Mouse (Mus musculus): ENCODE measurements around the gene Itgb5.

Gene Itgb5

DNA sequence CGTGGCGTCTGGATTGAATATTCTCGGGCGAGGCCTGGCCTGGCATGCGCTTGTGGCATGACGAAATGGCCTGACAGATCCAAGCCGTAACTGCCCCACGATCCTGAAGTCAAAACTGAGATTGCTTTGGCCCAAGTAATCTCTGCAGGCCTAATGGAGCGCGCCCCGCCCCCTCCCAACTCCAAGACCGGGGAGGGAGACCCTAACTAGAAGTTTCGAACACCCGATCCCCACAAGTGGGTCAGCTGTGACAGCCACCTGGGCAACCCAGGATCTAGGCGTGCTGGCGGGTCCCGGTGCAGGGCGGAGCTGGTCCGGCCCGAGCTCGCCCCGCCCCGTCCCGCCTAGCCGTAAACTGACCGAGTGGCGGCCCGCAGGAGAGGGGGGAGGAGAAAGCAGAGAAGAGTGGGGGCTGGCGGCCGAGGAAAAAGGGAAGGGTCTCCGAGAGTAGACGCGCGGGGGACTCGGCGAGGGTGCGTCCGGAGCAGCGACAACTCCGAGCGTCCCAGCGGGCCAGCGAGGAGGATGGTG, at the start of gene Itgb5:
Gene Itgb5 (plus strand): TSS at position 365 of the 531 bp plus-strand sequence.
- no peak for DNase-seq (ENCODE audit: extremely low read depth, low read depth)

DNA sequence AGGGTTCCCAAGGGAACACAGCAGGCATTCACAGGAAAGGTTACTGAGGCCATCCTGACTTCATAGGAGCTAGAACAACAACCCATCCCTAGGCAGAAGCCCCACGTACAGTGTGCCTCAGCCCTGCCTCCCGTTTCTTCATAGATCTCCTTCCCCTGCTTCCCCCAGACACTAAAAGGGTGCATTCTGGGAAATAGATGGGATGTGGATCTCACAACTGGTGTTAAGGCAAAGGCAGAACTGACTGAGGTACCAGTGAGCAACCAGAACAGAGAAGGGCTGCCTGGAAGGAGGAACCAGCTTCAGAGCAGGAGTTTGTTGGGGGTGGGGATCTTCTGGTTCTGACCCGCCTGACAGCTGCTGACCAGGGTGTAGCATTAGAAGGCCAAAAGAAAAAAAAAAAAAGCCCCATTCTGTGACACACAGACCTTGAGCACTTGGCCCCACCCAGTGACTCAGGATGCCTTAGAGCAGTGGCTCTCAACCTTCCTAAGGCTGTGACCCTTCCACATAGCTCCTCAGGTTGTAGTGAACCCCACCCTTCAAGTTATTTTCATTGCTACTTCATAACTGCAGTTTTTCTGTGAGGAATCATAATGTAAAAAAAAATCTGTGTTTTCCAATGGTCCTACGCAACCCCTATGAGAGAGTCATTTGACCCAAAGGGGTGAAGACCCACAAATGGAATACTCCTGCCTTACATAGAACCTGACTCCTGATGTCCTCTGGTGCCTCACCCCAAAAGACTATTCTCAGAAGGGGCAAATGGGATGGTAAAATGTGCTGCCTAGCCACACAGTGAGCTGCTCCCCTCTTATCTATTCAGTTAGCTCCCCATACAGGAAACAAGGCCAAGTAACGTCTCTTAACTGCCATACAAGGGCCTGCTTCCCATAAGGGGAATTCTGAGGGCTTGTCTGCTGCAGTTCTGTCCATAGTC, 47.4 kb upstream of the Itgb5 start:
- peak; percentile 83 for DNase-seq (ENCODE audit: extremely low read depth, low read depth)

DNA sequence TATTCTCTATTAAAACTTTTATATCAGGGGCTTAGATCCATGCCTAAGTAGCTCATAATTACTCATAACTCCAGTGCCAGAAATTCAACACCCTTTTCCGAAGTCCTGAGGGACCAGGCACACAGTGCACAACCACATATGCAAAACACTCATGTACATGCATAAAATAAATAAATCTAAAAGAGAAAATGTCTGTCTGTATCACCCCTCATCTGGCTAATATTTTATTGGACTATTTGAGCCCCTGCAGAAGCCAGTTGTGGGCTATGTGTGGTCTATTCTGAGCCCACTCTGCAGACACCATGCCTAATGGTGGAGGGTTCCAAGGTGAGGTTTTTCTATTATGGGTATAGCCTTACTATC, 46.8 kb upstream of the Itgb5 start:
- DNase-seq (ENCODE audit: extremely low read depth, low read depth), result no peak

DNA sequence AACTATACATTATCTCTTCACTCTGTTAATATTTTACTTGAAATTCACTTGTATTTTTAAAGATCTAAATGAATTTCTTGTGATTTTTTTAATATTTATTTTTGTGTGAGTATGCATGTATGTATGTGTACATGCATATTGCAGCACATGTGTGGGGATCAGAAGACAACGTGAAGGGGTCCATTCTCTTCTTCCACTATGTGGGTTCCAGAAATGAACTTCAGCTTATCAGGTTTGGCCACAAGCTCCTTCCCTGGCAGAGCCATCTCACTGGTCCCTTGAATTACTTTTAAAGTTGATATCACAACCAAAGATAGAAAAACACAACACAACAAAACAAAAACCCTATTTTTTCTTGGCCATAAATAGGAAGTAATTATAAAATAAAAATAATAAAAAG, 44.9 kb upstream of the Itgb5 start:
- no peak for DNase-seq (ENCODE audit: extremely low read depth, low read depth)

DNA sequence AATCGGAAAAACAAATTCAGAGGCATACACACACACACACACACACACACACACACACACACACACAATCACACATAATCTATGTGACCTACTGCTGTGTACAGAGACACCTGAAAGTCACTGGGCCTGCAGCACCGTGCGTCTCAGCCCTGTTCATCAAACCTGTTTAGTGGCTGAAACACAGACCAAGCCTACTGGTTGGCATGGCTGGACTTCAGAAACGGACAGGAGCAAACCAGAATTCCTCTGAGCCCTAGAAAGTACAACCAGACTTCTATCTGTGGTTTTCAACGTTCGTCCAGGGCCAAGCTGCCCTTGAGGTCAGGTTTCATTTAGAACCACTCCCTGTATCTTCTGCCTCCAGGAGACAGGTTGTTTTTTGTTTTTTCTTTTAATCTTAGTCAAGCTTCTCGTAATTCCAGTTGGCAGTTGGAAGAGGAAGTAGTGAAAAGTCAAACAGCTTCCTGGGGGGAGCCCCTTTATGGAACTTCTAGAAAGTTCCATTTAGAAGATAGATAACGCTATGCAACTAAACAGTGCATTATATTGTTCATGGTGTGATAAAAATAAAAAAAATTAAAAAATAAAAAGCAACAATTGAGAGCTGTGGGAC, 44.3 kb upstream of the Itgb5 start:
- peak; percentile 92 for DNase-seq (ENCODE audit: extremely low read depth, low read depth)

DNA sequence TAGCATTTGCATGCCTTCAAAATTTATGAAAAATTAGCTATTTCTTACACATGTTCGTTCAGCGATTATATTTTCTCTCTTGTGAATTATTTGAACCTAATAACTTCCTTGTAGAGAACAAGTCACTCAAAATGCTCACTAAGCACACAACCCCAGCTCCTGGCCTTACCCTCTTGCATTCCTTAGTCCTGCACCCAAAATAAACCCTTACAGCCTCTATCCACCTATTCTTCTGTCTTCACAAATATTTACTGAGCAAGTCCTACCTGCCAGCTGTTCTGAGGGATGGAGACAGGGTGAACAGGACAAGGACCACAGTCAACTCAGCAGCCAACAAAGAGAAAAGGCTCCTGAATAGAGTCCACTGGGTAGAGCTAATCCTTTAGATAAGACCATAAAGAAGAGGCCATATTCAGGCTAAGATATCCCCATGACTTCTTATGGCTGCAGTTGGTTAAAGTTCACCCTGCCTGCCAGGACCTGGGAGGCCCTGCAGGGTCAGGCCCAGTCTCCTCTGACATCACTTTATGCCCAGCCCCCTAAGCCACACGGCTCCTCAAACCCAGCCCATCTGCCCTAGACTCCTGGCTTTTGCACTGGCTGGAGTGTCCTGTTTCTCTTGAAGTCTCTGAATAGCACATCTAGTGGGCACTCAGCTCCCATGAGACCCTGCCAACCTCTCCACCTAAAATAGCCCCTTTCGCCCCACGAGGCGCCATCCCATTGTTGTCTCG, 42.6 kb upstream of the Itgb5 start:
- DNase-seq (ENCODE audit: extremely low read depth, low read depth), result no peak

DNA sequence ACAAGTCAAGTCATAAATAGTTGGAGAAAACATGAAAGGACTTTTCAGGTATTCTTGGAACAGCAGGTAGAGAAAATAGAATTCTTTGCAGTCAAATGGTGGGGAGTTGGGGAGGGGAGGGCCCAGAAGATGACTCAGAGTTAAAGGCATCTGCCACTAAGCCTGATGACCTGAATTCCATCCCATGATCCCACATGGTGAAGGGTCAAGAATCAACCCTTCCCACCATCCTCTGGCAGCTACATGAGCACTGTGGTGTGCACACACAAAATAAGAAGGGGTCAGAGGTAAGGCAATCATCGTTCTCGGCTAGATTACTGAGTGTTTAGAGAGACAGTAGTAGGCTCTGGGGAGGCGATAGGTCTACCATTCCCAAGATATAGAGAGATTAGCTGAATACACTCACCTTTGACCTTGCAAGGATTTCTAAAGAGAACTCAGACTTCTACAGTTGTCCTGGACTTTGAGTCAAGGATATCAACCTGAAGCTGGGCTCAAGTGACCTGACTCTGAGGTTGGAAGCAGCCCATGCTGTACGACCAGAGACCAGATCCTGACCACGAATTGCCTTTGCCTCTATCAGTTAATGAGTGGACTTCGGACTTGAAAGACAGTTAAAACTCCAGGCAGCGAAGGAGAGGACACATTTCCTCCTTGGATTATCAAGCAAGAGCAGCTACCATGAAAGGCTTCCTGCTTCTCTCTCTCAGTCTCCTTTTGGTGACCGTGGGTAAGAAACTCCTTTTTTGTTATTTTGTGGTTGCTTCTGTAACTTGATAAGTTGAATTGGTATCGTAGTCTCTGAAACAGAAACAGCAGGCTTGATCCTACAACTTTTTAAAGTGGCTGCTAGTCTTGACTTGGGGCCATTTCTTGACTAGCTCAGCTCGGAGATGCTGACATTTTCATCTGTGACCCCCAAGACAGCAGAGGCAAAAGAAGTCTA, 35.3 kb upstream of the Itgb5 start, which contains the start of gene Muc13:
Gene Muc13 (plus strand): TSS at position 192 of the 946 bp plus-strand sequence.
- peak; percentile 82 for DNase-seq (ENCODE audit: extremely low read depth, low read depth)

DNA sequence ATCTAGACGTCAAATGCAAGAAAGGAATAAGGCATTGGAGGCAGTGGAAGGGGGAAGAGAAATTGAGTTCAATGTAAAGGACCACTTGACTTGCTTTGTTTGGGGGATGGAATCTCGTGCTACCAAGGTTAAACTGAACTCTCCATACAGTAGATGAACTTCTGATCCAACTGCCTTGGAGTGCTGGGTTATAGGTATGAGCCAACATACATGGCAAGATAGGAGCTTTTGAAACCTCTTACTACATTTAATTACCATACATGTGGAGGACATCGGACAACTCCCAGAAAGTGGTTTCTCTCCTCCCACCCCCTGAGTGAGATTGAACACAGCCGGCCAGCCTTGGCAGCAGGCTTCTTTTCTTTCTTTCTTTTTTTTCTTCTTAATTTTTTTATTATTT, 34.4 kb upstream of the Itgb5 start:
- no peak for DNase-seq (ENCODE audit: extremely low read depth, low read depth)

DNA sequence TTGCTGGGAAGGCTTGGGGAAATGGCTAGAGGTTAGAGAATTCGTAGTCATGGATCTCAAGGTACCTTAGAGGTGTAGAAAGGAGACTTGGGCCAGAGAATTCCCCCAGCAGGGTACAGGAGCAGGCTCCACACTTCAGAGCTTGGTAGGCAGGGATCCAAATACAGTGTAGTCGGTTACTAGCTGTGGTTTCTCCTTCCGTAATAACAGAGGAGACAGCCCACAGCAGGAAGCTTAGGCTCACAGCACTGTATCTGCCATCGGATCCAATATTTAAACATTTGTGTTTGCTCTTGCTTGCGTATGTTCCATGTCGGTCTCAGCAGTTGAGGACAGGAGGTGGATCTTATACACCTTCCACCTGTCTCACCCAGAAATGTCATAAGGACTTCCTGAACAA, 33.6 kb upstream of the Itgb5 start:
- DNase-seq (ENCODE audit: extremely low read depth, low read depth), result peak; percentile 75

DNA sequence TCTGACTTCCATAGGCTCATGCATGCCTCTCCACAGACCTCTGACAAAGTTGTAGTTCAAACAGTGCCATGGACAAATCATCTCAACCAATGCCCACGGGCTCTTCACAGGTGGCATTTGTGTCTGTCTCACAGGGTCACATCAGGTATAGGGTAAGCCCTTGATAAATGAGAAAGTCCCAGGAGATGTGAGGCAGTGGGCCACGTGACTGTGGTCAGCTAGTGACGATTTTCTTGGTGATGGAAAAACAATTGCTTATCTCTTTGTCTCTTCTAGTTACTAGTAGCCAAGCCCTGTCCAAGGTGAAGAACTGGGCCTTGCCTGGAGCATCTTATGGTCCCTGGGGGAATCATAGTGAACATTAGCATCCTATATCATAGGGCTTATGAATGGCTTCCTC, 32.7 kb upstream of the Itgb5 start:
- DNase-seq (ENCODE audit: extremely low read depth, low read depth), result no peak

DNA sequence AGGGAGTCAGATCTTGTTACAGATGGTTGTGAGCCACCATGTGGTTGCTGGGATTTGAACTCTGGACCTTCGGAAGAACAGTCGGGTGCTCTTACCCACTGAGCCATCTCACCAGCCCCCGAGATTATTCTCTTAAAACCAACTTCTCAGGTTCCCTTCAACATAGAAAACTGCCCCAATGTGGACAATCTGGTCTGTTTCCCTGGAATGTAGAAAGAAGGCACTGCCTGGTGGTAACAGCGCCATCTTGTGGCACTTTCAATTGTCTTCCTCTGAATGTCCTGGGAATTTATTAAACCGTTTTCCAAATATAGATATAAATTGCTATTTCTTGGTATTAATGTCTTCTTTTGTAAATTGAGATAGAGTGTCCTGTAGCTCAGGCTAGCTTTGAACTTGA, 31.6 kb upstream of the Itgb5 start:
- DNase-seq (ENCODE audit: extremely low read depth, low read depth), result peak; percentile 68

DNA sequence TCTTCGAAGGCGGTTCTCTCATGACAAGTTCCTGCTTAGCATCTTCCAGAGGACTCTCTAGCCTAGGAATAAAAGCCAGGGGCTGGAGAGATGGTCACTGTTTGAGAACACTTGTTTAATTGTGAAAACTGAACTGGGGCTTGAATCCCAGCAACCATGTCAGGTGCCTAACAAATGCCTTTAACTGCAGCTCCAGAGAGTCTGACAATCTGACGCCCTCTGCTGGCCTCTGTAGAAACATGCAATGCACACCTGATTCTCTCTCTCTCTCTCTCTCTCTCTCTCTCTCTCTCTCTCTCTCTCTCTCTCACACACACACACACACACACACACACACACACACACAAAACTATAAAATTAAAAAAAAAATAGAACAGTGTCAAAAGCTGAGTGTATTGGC, 19.5 kb upstream of the Itgb5 start:
- DNase-seq (ENCODE audit: extremely low read depth, low read depth), result no peak

DNA sequence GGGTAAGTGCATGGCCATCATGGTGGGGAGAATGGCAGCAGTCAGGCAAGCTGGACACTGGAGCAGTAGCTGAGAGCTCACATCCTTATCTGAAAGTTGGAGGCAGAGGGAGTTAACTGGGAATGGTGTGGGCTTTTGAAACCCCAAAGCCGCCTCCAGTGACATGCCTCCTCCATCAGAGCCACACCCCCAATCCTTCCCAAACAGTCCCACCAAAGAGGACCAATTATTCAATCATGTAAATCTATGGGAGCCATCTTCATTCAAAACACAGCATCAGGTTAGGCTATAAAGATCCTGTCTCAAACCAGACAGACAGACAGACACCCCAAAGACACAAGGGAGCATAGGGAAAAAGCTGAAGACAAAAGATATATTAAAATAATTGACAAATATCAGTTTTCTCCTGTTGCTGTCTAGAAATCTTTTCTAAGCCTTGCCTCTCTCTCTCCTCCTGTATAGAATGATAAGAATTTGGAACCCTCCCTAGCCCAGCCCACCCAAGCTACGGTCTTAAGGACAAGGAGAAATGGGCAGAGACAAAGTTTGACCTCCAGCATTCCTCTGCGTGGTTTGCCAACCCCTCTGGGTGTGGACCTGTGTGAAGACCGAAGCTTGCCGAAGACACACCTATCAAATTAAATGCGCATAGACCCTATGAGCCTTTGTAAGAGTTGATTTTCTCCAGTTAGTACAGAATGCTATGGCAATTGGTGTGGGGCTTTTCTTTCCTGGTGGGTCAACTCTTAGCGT, 10.9 kb upstream of the Itgb5 start:
- DNase-seq (ENCODE audit: extremely low read depth, low read depth), result no peak

DNA sequence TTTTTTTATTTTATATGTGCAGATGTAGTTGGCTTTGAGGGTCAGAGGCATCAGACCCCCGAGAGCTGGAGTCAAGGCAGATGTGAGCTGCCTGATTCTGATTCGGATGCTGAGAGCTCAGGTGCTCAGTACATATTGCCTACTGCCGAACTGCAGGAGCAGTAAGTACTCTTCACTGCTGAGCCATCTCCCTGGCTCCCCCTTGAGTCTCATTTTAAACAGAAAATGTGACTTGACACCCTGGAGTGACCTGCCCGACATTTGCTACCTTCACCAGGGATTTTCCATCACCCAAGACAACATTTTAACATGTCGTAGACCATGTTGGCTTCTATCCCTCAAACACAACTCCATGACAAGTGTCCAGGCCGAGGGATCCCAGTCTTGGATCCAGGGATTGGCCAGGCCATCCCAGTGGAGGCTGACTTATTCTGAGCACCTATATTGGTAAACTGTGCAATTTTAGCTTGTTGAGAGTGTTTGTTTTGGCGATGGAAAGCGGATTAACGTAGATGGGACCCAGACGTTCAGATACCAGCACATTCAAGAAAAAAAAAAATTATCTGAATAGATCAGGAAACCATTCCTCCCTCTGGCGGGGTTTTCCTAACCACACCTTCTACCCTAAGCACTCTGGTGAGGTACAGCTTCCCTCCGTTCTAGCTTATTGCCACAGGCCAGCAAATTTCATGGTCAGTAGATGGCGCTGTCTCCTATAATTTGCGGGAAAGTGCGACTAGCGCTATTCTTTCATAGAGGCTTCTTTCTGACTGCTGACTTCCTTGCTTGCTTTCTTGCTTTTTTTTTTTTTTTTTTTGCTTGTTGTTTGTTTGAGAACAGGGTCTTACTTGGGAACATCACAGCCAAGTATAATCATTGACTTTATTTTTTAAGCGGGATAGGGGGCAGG, 8.9 kb upstream of the Itgb5 start:
- DNase-seq (ENCODE audit: extremely low read depth, low read depth), result peak; percentile 60

DNA sequence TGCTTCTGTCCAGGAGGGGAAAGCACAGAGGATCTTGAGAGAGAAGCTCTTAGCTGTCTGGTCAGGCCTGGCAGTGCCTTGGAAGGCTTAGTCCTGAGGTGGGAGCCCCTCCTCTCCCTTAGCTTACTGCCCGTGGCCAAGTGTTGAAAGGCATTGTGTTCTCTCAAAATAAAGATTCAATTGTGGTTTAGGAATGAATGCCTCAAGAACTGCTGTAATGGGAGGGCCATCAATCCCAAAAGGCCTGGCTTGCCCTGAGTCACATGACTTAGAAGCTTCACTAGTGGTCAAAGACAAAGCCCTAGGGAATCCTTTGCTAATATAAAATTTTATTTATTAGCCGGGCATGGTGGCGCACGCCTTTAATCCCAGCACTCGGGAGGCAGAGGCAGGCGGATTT, 4.9 kb upstream of the Itgb5 start:
- no peak for DNase-seq (ENCODE audit: extremely low read depth, low read depth)

DNA sequence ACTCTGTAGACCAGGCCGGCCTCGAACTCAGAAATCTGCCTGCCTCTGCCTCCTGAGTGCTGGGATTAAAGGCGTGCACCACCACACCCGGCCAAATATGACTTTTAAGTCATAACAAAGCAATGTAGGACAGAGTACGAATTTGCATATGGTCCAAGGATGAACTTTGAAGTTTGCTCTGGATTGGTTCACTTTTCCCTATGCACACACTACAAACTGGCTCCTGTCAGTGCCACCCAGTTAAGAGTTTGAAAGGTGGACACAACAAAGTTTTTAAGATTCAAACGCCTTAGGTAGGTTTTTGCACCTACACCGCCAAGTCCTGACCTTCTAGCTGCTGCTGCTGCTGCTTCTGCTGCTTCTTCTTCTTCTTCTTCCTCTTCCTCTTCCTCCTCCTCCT, 969 bp upstream of the Itgb5 start:
- no peak for DNase-seq (ENCODE audit: extremely low read depth, low read depth)

DNA sequence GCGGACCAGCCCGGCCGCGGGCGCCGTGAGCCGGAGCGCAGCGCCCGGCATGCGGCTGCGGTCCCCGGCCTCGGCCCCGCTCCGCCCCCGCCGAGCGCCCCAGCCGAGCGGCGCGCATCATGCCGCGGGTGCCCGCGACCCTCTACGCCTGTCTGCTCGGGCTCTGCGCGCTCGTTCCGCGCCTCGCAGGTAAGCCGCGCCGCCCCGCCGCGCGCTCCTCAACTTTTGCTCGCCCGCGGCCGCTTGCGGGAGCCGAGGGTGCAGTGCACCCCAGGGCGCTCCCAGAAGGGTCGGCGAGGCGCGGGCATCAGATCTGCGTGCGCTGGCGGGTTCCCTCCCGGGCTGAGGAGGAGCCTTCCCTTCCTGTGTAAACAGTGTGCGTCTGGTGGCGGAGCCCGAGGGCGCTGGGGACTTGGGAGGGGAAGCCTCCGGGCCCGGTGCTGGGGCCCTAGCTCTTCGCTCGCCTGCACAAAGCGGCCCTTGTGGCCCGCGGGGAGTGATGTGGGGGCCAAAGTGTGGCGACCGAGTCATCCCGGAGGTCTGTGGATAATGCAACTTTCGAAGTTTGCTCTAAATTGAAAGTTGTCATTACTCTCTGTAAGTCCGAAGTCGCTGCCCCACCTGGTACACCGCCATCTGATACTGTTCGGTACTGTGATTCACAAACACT, 512 bp downstream of the Itgb5 start:
- DNase-seq (ENCODE audit: extremely low read depth, low read depth), result no peak

DNA sequence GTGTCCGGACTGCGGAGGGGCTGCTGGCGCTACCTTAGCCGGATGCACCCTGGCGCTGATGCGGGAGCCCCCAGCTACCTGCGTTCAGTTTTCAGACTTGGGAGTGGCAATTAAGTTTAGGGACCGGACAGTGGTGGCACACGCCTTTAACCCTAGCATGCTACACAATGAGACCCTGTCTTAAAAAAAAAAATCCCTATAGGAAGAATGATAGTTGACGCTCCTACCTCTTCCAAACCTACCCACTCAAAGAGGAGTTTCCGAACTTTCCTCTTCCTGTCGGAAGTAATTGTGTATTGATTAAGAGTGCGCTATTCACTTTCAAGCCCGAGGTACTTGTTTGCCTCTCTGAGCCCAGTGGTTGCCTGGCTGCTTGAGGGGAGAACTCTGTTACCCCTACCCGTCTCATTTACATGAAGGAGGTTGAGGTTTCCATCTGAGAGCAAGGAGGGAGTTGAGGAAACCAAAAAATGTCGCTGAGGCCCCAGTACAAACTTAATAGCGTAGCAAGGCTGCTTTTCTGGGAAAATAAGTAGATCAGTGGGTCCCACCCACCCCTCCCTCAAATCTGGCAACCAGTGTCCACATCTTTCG, 1.1 kb downstream of the Itgb5 start:
- no peak for DNase-seq (ENCODE audit: extremely low read depth, low read depth)

Measured in MEL-GATA-1-ER (cell line).